Mouse (Mus musculus) cerebellum, adult 2 months (tissue): ENCODE results near the gene Insr.

Experiments used
- CTCF ChIP-seq: fragments of 200-500 bp; IDR thresholded peaks from 2 replicates; pipeline ENCODE4 v1.5.1; 2011; ENCODE audit warnings: low read depth, mild to moderate bottlenecking, control low read depth, low read length, moderate library complexity, borderline replicate concordance; ENCODE audit not compliant: insufficient read depth
- POLR2A ChIP-seq: fragments of 200-500 bp; IDR thresholded peaks from 2 replicates; pipeline ENCODE4 v1.6.1; 2011; ENCODE audit warnings: low read length, control low read depth, borderline replicate concordance; ENCODE audit not compliant: insufficient read depth

- no peak for TF ChIP-seq CTCF
- TF ChIP-seq POLR2A = no peak
These were observed 42.1 kb downstream of the Insr start for GRCm38 (mm10) chr8:3237319-3237718.
